In genomic region chr7:105774661-105775060, GRCm38 (mm10) we compare ENCODE assay signal across 14 mouse cellular contexts. TPM values are rescaled to one million over a fixed set of nuclear protein-coding genes. Genes with fewer than 3 reads are reported as not detected.
A peak's percentile ranks its signal among the peaks of the same experiment; 100 is the strongest.
DNase-seq lines count a peak whose midpoint lies in the region; ATAC-seq and TF ChIP-seq lines count a peak whose summit lies in the region.
"Had no signal": no experiment of that assay in that cellular context is flagged by ENCODE, and none has a peak within 500 bp of the region (broad histone marks: within the 10 kb centered on the region; RNA-seq: fewer than 3 reads in every experiment).

No protein-coding gene starts in this region.

- no peak for TF ChIP-seq CTCF in lung, postnatal 0 days (IDR thresholded peaks at IDR 0.05)
- TF ChIP-seq CTCF in lung, adult 2 months (IDR thresholded peaks at IDR 0.05; ENCODE audit: insufficient read depth, low read length): no peak

- ATAC-seq in heart, embryonic 15.5 days (replicated peaks; ENCODE audit: insufficient number of reproducible peaks, insufficient read depth, low FRiP score, low read depth): 0 out of 2 replicates have a peak, but pooled peaks have one; percentile 5
- peak; percentile 30 for ATAC-seq in lung, postnatal 0 days
- peak; percentile 71 for ATAC-seq in kidney, embryonic 14.5 days (ENCODE audit: low FRiP score, low TSS enrichment)

- no peak overlapping the region for H3K4me2 ChIP-seq in heart, embryonic 15.5 days
- H3K4me2 ChIP-seq in lung, postnatal 0 days (replicated peaks; ENCODE audit: low read depth, low read length): no peak overlapping the region
- H3K4me2 ChIP-seq in kidney, embryonic 14.5 days (replicated peaks; ENCODE audit: low read depth, low read length): no peak overlapping the region; the same call in 1 of the 2 replicates
- H3K4me2 ChIP-seq: neural tube, embryonic 13.5 days had no signal

- H3K9ac ChIP-seq in heart, embryonic 15.5 days: no peak overlapping the region
- H3K9ac ChIP-seq in lung, postnatal 0 days (replicated peaks; ENCODE audit: low read depth): no peak overlapping the region
- H3K9ac ChIP-seq in kidney, embryonic 14.5 days (ENCODE audit: low read depth, low read length): peak overlapping the region; percentile 40

- no peak for TF ChIP-seq POLR2A in lung, adult 2 months (IDR thresholded peaks at IDR 0.05; ENCODE audit: borderline replicate concordance, extremely low read depth, low read depth, low read length)

- H3K27ac ChIP-seq in heart, embryonic 15.5 days: 0 out of 2 replicates have a peak overlapping the region, but pooled peaks have one; percentile 34
- H3K27ac ChIP-seq in lung, postnatal 0 days (ENCODE audit: low read length): no peak overlapping the region
- peak overlapping the region; percentile 55; the same call in 1 of the 2 replicates for H3K27ac ChIP-seq in kidney, embryonic 14.5 days (ENCODE audit: low read depth, low read length)
- H3K27ac ChIP-seq: neural tube, embryonic 13.5 days had no signal

- H3K27me3 ChIP-seq in heart, embryonic 15.5 days: no peaks in the 10 kb centered on the region
- no peaks in the 10 kb centered on the region for H3K27me3 ChIP-seq in lung, postnatal 0 days (replicated peaks; ENCODE audit: insufficient read depth, low read length)
- H3K27me3 ChIP-seq in kidney, embryonic 14.5 days (ENCODE audit: control insufficient read depth, insufficient read depth, low read length): no peaks in the 10 kb centered on the region
- H3K27me3 ChIP-seq: neural tube, embryonic 13.5 days had no signal

- intact Hi-C loops in heart, postnatal 25 days (cut with DNase I): no loop called here
- intact Hi-C loops in left cerebral cortex, postnatal 10 days (cut with DNase I): no loop called here

- no peaks in the 10 kb centered on the region for H3K36me3 ChIP-seq in heart, embryonic 15.5 days
- no peaks in the 10 kb centered on the region for H3K36me3 ChIP-seq in lung, postnatal 0 days (ENCODE audit: insufficient read depth, low read length)
- peaks cover 35% of the 10 kb centered on the region for H3K36me3 ChIP-seq in kidney, embryonic 14.5 days (ENCODE audit: control insufficient read depth, insufficient read depth, low read length)

- no peak for DNase-seq in heart, postnatal 25 days (ENCODE audit: low spot score)
- DNase-seq in lung, postnatal 0 days (ENCODE audit: low spot score): peak; percentile 70
- DNase-seq in lung, adult 2 months: no peak
- DNase-seq in retina, postnatal 1 day: peak; percentile 65
- no peak for DNase-seq in layer of hippocampus, adult 9-11 months
- DNase-seq in left cerebral cortex, postnatal 10 days (ENCODE audit: extremely low spot score in 1 of 2, low spot score in 2 of 2): no peak
- DNase-seq: adrenal gland, postnatal 10 days; cerebellum, adult 2 months; gastrocnemius, postnatal 14 days; left cerebral cortex, postnatal 4 days; thymus, adult 18-20 months had no signal

- H3K4me1 ChIP-seq in heart, embryonic 15.5 days (replicated peaks): peaks cover 32% of the 10 kb centered on the region
- peaks cover 10% of the 10 kb centered on the region; the same call in 1 of the 2 replicates for H3K4me1 ChIP-seq in lung, postnatal 0 days (ENCODE audit: insufficient read depth, low read depth, low read length)
- peaks cover 18% of the 10 kb centered on the region for H3K4me1 ChIP-seq in lung, adult 2 months (ENCODE audit: control insufficient read depth, insufficient read depth, low read length)
- H3K4me1 ChIP-seq in kidney, embryonic 14.5 days (ENCODE audit: control insufficient read depth, insufficient read depth, low read length): peaks cover 49% of the 10 kb centered on the region

- TF ChIP-seq EP300 in lung, postnatal 0 days (IDR thresholded peaks at IDR 0.05): no peak

- no peak overlapping the region for H3K4me3 ChIP-seq in heart, embryonic 15.5 days
- no peak overlapping the region for H3K4me3 ChIP-seq in lung, postnatal 0 days (ENCODE audit: low read depth, low read length)
- no peak overlapping the region for H3K4me3 ChIP-seq in lung, adult 2 months (replicated peaks; ENCODE audit: extremely low read depth, low read depth, low read length)
- no peak overlapping the region for H3K4me3 ChIP-seq in kidney, embryonic 14.5 days (ENCODE audit: low read length)
- H3K4me3 ChIP-seq: neural tube, embryonic 13.5 days had no signal

- 49% methylated on average over 8 of the region's 8 CpGs for WGBS in heart, embryonic 15.5 days
- whole genome bisulfite sequencing in lung, postnatal 0 days: 60% methylated on average over 8 of the region's 8 CpGs
- 69% methylated on average over 8 of the region's 8 CpGs for WGBS in lung, adult 2 months
- WGBS in kidney, embryonic 14.5 days: 12% methylated on average over 8 of the region's 8 CpGs

- H3K9me3 ChIP-seq in heart, embryonic 15.5 days (replicated peaks): no peaks in the 10 kb centered on the region
- no peaks in the 10 kb centered on the region for H3K9me3 ChIP-seq in lung, postnatal 0 days (ENCODE audit: low read length)
- H3K9me3 ChIP-seq in kidney, embryonic 14.5 days (ENCODE audit: control insufficient read depth, low read length): no peaks in the 10 kb centered on the region
- H3K9me3 ChIP-seq: neural tube, embryonic 13.5 days had no signal

RNA-seq across cellular contexts. Expression of gene Dchs1, which starts 12.8 kb away (rescaled TPM):
- 3.4 and 5.9 TPM in 2 replicates for polyA plus RNA-seq in heart, embryonic 15.5 days (2015; fragmentation: Nextera tagmentation; extraction: Ambion mirVana)
- 10 to 100 TPM in 1 of 2 experiments, 1 to 10 TPM in 1; 9.1 to 10.6 TPM for total RNA-seq in heart, postnatal 25 days (2021)
- 3.0 and 3.4 TPM in 2 replicates for polyA plus RNA-seq in lung, postnatal 0 days (2015; fragmentation: Nextera tagmentation; extraction: Ambion mirVana)
- polyA plus RNA-seq in lung, adult 2 months (2012; rRNA removed): 13.9 and 14.8 TPM in 2 replicates
- polyA plus RNA-seq in kidney, embryonic 14.5 days (2014; fragmentation: Nextera tagmentation; extraction: Ambion mirVana): 13.1 and 19.0 TPM in 2 replicates
- total RNA-seq in left cerebral cortex, postnatal 10 days (2021): 10 to 100 TPM; 31.1 to 34.7 TPM

RNA-seq across cellular contexts. Expression of gene Tpp1, which starts 22.6 kb away (rescaled TPM):
- polyA plus RNA-seq in heart, embryonic 15.5 days (2015; fragmentation: Nextera tagmentation; extraction: Ambion mirVana): 72.8 and 77.1 TPM in 2 replicates
- total RNA-seq in heart, postnatal 25 days (2021): 10 to 100 TPM; 37.4 to 40.7 TPM
- 107 and 110 TPM in 2 replicates for polyA plus RNA-seq in lung, postnatal 0 days (2015; fragmentation: Nextera tagmentation; extraction: Ambion mirVana)
- 141 and 187 TPM in 2 replicates for polyA plus RNA-seq in lung, adult 2 months (2012; rRNA removed)
- 58.0 and 86.4 TPM in 2 replicates for polyA plus RNA-seq in kidney, embryonic 14.5 days (2014; fragmentation: Nextera tagmentation; extraction: Ambion mirVana)
- total RNA-seq in left cerebral cortex, postnatal 10 days (2021): 10 to 100 TPM; 32.6 to 40.0 TPM

RNA-seq across cellular contexts. Expression of gene Taf10, which starts 30.5 kb away (rescaled TPM):
- polyA plus RNA-seq in heart, embryonic 15.5 days (2015; fragmentation: Nextera tagmentation; extraction: Ambion mirVana): 90.0 and 105 TPM in 2 replicates
- 10 to 100 TPM; 90.1 to 90.3 TPM for total RNA-seq in heart, postnatal 25 days (2021)
- 111 and 121 TPM in 2 replicates for polyA plus RNA-seq in lung, postnatal 0 days (2015; fragmentation: Nextera tagmentation; extraction: Ambion mirVana)
- polyA plus RNA-seq in lung, adult 2 months (2012; rRNA removed): 276 and 345 TPM in 2 replicates
- polyA plus RNA-seq in kidney, embryonic 14.5 days (2014; fragmentation: Nextera tagmentation; extraction: Ambion mirVana): 180 and 241 TPM in 2 replicates
- total RNA-seq in left cerebral cortex, postnatal 10 days (2021): 100 to 1,000 TPM; 144 to 152 TPM

RNA-seq across cellular contexts. Expression of gene Mrpl17, which starts 36.2 kb away (rescaled TPM):
- 180 and 222 TPM in 2 replicates for polyA plus RNA-seq in heart, embryonic 15.5 days (2015; fragmentation: Nextera tagmentation; extraction: Ambion mirVana)
- total RNA-seq in heart, postnatal 25 days (2021): 100 to 1,000 TPM; 108 to 110 TPM
- 257 and 270 TPM in 2 replicates for polyA plus RNA-seq in lung, postnatal 0 days (2015; fragmentation: Nextera tagmentation; extraction: Ambion mirVana)
- polyA plus RNA-seq in lung, adult 2 months (2012; rRNA removed): 142 and 172 TPM in 2 replicates
- 434 and 459 TPM in 2 replicates for polyA plus RNA-seq in kidney, embryonic 14.5 days (2014; fragmentation: Nextera tagmentation; extraction: Ambion mirVana)
- 100 to 1,000 TPM; 109 to 110 TPM for total RNA-seq in left cerebral cortex, postnatal 10 days (2021)

RNA-seq across cellular contexts. Expression of gene Rrp8, which starts 37.5 kb away (rescaled TPM):
- polyA plus RNA-seq in heart, embryonic 15.5 days (2015; fragmentation: Nextera tagmentation; extraction: Ambion mirVana): 18.7 and 23.2 TPM in 2 replicates
- total RNA-seq in heart, postnatal 25 days (2021): 1 to 10 TPM; 9.5 TPM
- 19.0 and 19.3 TPM in 2 replicates for polyA plus RNA-seq in lung, postnatal 0 days (2015; fragmentation: Nextera tagmentation; extraction: Ambion mirVana)
- 7.5 and 8.4 TPM in 2 replicates for polyA plus RNA-seq in lung, adult 2 months (2012; rRNA removed)
- 28.5 and 46.7 TPM in 2 replicates for polyA plus RNA-seq in kidney, embryonic 14.5 days (2014; fragmentation: Nextera tagmentation; extraction: Ambion mirVana)
- 10 to 100 TPM in 1 of 2 experiments, 1 to 10 TPM in 1; 9.9 to 16.0 TPM for total RNA-seq in left cerebral cortex, postnatal 10 days (2021)

Comparison
In these comparisons a context has a peak if more than half of its experiments do, and no peak if none do; other contexts are left out.
1. DNase-seq: peak in lung, postnatal 0 days (single experiment) and retina, postnatal 1 day (single experiment); none in heart, postnatal 25 days (single experiment), lung, adult 2 months (single experiment), layer of hippocampus, adult 9-11 months (single experiment) and left cerebral cortex, postnatal 10 days (0 of 2).
2. ATAC-seq: peak in every context shown above with its lines; median percentile 71 in kidney, embryonic 14.5 days; 30 in lung, postnatal 0 days; 5 in heart, embryonic 15.5 days.